Mouse (Mus musculus) granulocyte monocyte progenitor cell, adult 5-6 weeks (primary cell): ENCODE measurements around the gene Ccdc80. TPM values are rescaled to one million over a fixed set of nuclear protein-coding genes. Genes with fewer than 3 reads are reported as not detected.
A peak's percentile ranks its signal among the peaks of the same experiment; 100 is the strongest.

Experiments used
- ATAC-seq: replicated peaks from 2 replicates; pipeline ENCODE4 v1.8.0; 2016; ENCODE audit warnings: mild to moderate bottlenecking, moderate TSS enrichment, inconsistent platforms; ENCODE audit not compliant: poor library complexity, severe bottlenecking
- total RNA-seq, 2 experiments: library from RNA; stranded (forward) in 1 of 2; stranded (reverse) in 1 of 2; fragments of 200-712, 200-1000 nt in 1 of 2; fragments of >200 nt in 1 of 2; fragmentation: Nextera tagmentation in 1 of 2; gene quantifications; 2 replicates each; pipeline ENCODE4 v1.2.3; 2014 to 2017

Ccdc80 gene
- total RNA-seq (2014; fragmentation: Nextera tagmentation) (0.43 TPM in 1 of 2 replicates, not detected in the other), total RNA-seq (2017) (0.41 TPM in 1 of 2 replicates, not detected in the other)

DNA sequence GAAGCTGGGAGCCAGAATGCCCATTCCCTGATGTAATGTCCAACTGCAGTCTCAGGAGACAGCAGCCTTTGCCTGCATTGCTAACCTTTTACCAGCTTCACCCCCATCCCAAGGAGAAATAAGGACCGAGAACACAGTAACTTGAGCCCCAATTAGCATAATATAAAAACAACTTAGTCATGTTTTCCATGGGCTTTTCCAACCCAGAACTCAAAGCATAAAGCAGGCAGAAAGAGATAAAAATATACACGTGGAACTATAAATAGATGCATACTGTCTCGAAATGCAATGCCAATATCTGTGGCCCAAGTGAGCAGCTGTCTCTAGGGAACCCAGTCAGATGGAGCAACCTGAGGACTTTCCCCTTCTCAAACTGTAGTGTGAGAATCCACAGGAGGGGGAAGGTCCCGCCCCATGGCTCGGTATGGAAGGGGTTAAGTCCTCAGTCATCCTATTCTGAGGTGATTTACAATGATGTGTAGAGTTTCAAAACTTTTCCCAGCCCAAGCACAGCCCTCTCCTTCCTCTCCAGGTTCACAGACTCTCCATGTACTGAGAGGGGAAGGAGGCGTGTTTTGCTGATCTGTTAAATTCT lies at the start of gene Ccdc80:
Gene Ccdc80 (plus strand): TSS at position 266 of the 595 bp plus-strand sequence.
- peak; percentile 8; the same call in 1 of the 2 replicates for ATAC-seq

DNA sequence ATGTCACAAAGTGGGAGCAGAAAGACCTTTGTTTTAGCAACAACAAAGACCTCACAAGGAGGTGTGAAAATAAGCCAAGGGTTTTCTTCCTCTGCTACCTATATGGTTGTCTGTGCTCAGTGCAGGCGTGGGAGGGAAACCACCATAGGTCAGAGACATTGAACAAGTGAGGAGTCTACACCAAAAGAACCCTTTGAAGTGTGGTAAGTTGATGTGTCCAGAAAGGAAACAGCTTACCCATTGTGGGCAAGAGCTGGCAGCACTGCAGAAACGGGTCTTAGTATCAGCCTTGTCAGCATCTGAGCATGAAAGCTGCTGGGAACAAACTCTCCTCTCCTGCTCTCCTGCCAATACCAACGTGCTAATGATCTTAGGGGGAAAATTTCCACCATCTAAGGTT lies 48.4 kb upstream of the Ccdc80 start:
- peak; percentile 44 for ATAC-seq

DNA sequence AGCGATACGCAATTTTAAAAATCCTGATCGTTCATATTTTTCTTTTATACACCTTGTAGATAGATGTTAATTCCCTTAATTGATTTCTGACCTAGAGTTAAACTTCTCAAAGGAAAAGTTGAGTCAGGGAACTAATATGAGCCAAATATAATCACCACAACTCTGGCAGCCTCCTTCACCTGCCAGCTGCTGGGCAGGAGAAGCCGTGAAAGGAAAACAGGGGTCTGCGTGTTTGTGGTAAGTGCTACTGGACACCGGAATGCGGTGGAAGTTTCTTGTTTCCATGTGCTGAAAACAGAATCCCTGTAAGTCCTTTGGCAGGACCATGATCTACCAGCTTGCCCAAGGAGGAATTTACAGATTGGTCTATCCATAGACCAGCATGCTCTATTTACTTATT lies 36.0 kb upstream of the Ccdc80 start:
- ATAC-seq: no peak

DNA sequence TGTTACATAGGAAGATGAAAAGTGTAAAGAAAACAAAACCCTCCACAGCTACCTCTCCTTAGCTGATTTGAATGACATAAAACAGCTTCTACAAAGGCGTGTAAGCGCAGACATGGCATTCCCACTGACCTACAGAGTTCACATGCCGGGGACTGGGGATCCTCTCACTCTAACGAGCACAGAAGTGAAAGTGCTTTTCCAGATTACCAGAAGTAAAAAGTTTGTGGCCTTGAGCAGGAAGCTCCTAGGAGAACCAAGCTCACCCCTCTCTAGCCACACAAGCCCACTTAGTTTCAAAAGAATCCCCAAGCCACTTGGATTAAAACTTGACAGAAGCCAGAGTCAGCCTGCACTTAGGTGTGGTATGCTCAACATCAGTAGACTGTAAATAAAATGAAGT lies 35.3 kb upstream of the Ccdc80 start:
- peak; percentile 52; the same call in 1 of the 2 replicates for ATAC-seq

DNA sequence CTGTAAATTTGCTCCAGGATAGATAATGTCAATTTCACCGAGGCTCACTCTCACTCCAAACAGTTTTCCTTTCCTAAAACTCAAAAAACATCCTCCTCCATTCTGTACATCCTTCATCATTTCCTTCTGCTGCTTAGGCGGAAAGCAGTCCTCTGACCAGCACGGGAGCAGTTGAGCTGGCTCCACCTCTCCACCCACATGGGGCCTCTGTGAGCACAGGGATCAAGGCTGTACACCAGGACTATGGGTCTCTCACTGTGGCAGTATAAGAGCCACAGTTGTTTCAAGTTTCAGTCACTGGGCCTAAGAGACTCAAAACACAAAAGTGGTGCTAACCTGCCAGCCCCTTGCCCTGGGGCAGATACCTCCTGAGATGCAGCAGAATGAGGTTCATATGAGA lies 32.1 kb upstream of the Ccdc80 start:
- ATAC-seq: no peak

DNA sequence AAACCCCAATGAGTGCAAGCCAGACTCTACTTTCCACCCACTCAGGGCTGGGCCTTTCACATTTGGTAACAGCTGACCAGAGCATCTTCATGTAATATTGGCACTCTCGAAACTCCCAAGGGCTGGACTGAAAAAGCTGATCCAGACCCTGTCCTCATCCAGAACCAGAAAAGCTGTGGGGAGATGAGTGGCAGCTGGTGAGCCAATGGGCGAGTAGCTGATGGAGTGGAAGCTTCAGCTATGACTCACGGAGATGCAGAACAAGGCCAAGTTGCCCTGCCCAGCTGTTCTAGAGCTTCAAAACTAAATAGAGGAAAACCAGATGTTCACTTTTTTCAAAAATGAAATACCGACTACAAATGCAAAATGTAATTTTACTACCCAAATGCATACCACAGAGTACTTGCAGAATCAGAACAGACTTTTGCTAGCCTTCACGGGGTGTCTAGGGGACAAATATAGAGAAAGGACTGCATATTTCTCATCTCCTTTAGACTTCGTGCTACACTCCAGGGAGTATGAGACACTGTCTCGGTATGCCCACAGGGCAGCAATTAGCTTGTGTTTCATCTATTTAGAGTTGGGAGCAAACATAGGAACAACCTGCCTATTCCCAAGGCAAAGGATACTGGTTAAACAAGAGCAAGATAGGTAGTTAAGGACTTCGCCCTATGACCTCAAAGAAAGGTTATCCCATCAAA lies 22.7 kb upstream of the Ccdc80 start:
- ATAC-seq: no peak

DNA sequence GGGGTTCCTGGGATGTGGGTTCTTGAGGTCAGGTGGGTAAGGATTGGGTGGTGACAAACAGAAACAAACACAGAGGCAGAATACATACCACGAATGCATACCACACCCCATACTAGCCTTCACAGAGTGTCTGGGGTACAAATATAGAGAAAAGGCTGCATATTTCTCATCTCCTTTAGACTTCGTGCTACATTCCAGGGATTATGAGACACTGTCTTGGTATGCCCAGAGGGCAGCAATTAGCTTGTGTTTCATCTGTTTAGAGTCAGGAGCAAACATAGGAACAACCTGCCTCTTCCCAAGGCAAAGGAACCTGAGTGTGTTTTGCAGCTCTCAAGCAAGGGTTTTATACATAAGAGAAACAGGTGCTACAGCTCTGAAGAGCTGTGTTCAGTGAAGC lies 21.8 kb upstream of the Ccdc80 start:
- no peak for ATAC-seq

DNA sequence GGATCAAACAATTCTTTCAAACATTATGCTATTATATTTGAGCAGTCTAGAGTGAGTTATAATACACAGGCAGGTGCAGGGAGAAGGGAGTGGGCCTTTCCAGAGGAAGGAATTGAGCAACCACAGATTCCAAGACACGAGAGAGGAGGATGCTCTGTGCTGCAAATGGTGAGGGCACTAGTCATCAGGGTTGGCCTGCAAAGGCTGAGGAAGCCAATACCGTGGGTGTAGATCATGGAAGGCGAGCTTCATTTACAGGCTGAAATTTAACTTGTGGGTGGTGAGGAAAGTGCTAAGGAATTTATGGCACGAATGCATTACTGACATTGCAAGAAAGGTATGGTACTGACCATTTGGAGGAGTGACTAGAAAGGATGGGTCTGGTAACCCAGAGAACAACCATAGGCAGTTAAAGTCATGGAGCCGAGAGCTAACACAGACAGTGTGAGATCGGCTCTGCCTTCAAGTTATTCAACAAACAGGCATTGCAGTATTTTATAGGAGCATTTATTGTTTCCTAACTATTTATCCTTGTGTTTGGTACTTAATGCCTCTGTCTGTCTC lies 15.6 kb upstream of the Ccdc80 start:
- no peak for ATAC-seq

DNA sequence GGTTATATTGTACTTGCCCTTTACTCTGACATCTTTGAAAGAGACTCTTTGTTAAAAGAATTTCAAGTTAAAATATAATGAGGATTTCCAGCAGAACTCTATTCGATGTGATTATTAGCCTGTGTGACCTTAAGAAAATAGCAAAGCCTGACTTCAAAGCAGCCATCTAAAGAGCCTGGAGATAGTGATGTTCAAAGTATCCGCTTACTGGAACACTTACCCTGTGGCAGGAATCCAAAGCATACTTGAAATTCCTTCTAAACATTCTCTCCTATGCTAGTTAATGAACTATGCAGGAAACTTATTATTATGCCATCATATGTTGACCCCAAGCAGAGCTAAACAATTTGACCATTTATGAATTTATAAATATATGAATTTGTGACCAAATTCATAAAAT lies 13.9 kb upstream of the Ccdc80 start:
- no peak for ATAC-seq

DNA sequence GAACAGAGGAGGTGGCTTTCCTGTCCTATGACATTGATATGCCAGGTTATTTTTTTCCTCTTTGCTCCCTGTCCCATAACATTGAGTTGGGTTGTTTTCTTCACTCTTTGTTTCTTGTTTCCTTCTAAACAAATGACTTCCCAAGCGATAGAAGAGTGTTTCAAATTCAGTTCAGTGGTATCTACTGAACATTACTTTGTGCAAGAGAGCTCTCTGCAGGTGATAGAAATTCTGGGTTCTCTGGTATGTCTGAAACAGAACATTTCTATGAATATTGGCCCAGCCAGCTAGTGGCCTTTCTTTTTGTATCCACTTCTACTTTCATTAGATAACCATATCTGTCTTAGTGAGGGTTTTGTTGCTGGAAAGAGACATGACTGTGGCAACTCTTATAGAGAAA lies 4.4 kb upstream of the Ccdc80 start:
- ATAC-seq: no peak

DNA sequence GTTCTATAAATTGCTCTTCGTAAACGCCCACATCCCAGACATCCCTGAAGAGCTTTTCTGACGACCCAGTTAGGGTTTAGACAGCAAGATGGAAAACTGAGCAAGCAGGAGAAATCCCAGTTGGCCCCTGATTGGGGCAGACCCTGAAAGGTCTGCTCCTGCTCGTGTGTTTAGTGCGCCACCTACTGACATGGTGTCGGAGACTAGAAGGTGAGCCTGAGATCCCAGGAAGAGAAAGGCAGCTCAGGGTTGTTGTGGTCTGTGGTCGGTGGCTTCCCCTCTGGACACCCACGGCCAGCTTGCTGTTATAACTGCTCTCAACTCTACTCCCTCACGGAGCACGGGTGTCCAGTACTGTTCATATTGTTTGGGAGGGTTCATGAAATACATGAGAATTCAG lies 3.2 kb upstream of the Ccdc80 start:
- peak; percentile 98 for ATAC-seq

DNA sequence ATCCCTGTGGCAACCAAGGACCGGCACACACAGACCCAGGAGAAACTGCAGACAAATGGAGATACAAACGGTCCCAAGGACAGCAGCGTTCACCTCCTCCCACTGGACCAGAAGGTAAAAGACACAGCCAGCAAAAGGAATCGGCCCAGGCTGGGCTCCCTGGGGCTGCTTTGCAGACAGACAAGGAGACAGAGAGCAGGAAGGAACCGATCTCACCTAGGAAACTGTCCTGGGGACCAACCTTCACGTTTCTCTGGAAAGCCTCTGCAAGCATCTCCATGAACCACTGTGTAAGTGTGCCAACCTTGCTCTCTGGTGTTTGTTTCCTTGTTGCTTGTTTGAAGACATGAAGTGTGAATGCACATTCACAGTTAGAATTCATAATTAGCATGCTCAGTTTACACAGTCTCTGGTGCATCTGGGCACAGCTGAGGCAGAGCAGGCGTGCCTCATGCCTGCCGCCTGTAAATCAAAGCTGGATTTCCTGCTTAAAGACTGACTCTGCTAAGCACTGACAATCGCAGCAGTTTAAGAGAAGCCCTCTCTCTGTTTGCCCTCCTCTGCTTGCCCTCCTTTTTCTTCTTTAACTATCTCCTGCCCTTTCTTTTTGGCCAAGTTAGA lies 1.0 kb downstream of the Ccdc80 start:
- no peak for ATAC-seq

DNA sequence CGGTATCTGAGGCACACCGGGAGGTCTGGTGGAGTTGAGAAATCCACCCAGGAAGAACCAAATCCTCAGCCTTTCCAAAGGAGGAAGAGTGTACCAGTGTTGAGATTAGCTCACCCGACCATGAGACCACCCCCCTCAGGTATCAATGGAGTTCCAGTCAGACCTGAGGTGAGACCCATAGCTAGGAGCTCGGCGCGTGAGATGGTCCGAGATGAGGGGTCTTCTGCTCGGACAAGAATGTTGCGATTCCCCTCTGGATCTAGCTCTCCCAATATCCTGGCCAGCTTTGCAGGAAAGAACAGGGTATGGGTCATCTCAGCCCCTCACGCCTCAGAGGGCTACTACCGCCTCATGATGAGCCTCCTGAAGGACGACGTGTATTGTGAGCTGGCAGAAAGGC lies 1.8 kb downstream of the Ccdc80 start:
- no peak for ATAC-seq

DNA sequence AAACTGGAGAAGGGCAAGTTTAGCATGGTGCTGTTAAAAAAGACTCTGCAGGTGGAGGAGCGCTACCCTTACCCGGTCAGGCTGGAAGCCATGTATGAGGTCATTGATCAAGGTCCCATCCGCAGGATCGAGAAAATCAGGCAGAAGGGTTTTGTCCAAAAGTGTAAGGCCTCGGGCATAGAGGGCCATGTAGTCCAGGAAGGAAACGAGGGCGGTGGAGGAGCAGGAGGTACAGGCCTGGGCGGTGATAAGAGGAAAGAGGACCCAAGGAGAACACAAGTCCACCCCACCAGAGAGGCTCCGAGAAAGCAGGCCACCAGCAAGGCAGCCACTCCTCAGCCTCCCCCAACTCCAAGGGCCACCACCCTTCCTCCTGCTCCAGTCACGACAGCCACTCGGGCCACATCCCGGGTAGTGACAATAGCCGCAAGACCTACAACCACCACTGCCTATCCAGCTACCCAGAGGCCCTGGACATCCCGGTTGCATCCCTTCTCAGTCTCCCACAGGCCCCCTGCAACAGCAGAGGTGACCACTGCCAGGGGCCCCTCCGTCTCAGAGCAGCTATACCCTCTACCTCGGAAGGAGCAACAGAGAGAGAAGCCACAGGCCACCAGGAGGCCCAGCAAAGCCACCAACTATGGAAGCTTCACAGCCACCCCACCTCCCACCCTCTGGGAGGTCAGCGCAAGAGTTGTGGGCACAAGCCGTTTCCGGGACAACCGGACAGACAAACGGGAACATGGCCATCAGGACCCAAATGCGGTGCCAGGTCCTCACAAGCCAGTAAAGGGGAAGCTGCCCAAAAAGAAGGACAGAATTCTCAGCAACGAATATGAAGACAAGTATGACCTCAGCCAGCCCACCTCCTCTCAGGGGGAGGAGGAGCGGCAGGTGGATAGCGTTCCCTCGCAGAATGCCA lies 2.6 kb downstream of the Ccdc80 start:
- ATAC-seq: peak; percentile 86

DNA sequence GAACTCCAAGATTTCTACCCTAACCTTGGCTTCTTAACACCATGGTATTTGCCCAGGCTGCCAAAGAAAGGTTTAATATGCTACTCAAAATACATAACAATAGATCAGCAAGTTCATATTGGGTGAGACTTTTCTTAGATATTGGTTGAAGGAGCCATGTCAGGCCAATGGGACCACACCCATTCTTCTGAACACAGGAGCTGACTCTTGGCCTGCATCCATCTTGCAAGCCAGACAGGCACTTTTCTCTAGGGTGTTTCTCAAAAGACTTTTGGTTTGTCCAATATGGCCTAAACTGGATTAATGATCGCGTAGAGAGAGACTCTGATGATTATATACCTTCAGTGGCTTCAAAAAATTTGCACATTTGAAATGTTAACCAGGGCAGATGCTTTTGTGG lies 4.3 kb downstream of the Ccdc80 start:
- ATAC-seq: no peak

DNA sequence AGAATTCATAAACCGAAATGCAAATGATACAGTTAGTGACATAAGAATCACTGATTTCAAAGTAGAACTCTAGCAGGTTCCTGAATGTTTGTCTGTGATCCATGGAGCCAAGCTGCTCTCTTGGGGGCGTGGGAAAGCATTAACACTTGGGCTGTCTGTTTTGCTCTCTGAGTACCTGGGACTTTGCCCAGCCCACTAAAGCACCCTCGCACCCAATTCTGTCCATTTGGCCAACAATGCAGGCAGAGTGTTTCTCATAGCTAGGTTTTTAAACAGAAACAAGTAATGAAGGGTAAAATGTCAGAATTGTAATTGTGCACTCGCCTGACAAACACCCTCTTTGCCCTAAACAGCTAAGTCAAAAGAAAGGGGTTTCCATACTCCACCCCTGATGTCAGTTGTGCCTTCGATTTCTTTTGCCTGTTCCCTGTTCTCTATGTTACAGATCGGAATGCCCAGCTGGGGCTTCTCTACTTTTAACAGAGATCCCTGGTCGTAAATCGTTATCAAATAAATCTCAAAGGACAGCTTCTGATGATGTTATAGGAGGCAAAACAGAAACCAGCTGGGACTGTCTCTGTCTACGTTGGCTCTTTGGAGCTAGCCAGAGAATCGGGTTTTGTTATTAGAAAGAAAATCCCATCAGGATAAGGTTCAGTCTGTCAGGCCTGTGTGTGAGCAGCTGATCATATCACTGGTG lies 5.1 kb downstream of the Ccdc80 start:
- no peak for ATAC-seq

DNA sequence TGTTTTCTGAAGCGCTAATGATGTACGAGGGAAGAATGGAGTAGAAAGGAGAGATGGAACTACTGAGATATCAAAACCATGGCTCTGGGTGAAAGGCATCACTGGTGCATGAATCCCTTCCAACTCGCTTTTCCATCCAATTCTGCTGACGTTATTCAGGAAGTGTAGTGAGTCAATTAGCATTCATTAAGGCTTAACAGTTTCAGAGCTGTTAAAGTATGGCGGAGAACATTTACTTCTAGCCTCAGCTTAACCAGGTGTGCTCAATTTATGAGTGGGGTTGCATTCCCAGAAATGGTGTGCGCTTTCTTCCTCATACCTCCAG lies 5.6 kb downstream of the Ccdc80 start:
- ATAC-seq: no peak

DNA sequence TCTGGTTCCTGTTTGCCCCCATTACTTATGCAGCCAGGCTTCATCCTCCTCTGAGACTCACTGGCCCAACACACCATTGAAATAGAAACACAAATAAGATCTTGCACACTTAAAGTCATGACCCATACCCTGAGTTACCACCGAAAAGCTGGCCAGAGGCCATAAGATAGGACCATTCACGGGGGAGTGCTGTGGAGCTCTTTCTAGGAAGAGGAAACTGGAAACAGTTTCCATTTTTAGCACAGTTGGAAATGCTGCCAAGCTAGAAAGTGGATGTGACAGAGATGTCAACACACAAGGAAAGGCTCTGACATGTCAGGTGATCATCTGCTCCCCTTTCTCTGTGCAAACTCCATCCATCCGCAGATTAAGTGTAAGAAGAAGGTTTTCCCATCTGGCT lies 7.7 kb downstream of the Ccdc80 start:
- no peak for ATAC-seq

DNA sequence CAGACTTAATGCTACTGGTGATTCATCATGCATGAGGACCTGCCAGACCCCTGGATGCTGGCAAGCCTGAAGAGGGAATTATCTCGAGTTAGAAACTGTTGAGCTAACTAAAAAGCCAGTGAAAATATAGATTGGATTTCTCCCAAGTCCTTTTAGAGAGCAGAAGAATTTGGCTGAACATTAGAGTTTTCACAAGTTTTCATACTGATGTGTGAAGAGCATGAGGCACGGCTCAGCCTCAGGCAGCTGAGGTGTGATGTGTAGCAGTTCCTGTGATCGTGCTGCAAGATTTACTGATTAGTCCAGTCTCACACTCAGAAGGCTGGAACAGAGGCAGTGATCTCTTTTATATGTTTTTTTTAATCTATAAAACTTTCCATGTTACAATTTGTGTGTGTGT lies 11.8 kb downstream of the Ccdc80 start:
- ATAC-seq: no peak
